Mouse (Mus musculus) left cerebral cortex, adult 2 months (tissue): ENCODE data around the gene Rbm19. TPM values are rescaled to one million over a fixed set of nuclear protein-coding genes. Genes with fewer than 3 reads are reported as not detected.
"Not testable (repeated sequence)": the region's sequence is repeated elsewhere in the genome, so short reads cannot be mapped to it uniquely, and the experiment has no call there.

Source experiments
- DNase-seq, 2 experiments: peaks; one replicate each; pipeline ENCODE4 v3.0.0; 2021 to 2022; ENCODE audit warnings: low spot score in 2 of 2, mixed read lengths in 1 of 2; ENCODE audit errors: extremely low spot score in 1 of 2
- H3K27ac ChIP-seq: fragments of 200-600 bp; 2 replicates; pipeline ENCODE4 v1.8.1; 2022
- H3K4me3 ChIP-seq: fragments of 200-600 bp; 2 replicates; pipeline ENCODE4 v1.8.1; 2022
- CTCF ChIP-seq: fragments of 200-600 bp; IDR thresholded peaks from 2 replicates; pipeline ENCODE4 v1.8.1; 2022; ENCODE audit warnings: antibody characterized with exemption, mild to moderate bottlenecking, moderate library complexity
- intact Hi-C: fragments of 180-260 bp; cut with DNase I; formaldehyde crosslinking; loops from one replicate; pipeline ENCODE4 v1.15.1; 2025
- total RNA-seq, 2 experiments: library from RNA; stranded (reverse); gene quantifications; 2 replicates each; pipeline ENCODE4 v1.2.3; 2021

Gene Rbm19
- total RNA-seq, 2 experiments from 2014 or later: 19.7 to 21.9 TPM

GRCm38 (mm10) chr5:120106424-120107073, 9.7 kb upstream of the Rbm19 start:
- TF ChIP-seq CTCF: peak; percentile 66
- Histone ChIP-seq H3K27ac (no peak overlapping the region), H3K4me3 (no peak overlapping the region)
- DNase-seq: peak in 1 of 2 experiments; percentile 30
- intact Hi-C loops: no loop called here

DNA sequence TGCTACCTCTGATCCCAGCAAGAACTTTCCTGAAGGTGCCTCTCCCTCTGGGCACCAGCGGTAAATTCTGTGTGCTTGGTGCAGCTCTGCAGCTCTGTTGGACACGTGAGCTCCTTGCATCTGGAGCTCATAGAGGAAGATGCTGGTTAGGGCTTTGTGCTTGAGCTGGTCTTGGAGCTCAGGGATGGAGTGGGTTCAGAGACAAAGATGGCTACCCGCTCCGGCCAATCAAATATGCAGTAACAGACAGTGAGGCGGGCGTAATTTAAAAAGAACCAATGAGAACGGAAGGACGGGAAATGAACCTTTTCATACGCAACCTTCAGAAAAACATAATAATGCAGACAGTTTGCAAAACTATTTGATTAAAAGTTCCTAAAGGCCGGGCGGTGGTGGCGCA, 1.9 kb upstream of the Rbm19 start:
- no peak for DNase-seq
- no peak overlapping the region for H3K27ac ChIP-seq
- TF ChIP-seq CTCF: no peak
- no peak overlapping the region for H3K4me3 ChIP-seq
- intact Hi-C loops: no loop called here

GRCm38 (mm10) chr5:120117161-120117560, 896 bp downstream of the Rbm19 start:
- peak overlapping the region; percentile 89 for H3K4me3 ChIP-seq
- DNase-seq, intact Hi-C loops, H3K27ac ChIP-seq: not testable (repeated sequence)
- peak; percentile 16 for TF ChIP-seq CTCF

DNA sequence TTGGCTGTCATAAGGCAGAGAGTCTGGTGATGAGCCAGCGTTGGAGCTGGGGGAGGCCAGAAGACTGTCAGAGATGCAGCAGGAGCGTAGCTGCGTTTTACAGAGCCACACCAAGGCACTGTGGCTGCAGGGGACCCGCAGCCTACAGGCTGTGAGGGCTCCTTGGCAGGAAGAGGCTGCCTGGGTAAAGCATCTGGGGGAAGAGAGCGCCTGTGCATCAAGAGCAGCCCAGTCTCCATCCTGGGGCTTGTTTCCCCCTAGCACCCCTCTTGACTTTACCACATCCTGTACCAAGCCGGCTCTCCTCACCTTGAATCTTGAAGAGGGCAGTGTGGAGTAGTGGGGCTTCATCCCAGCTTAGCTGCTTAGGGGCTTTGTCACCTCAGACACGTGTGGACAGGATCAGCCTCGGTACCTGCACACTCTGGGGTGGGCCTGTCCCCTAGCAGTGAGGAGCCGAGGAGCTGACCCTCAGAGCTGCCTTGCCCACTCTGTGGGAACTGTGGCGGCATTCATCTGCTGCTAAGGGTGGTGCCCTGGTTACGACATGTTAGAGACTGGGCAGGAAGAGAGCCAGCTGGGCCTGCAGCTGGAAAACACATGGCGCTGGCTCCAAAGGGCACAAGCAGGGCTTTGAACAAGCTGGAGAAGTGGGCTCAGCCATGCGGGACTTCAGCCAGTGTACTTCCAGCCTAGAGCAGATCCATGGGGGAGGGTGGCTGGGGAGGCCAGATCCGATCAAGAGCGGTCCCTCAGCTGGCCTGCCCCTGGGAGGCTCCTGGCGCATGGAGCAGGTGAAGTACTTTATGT, 8.8 kb downstream of the Rbm19 start:
- no peak overlapping the region for H3K27ac ChIP-seq
- TF ChIP-seq CTCF: no peak
- DNase-seq: no peak
- intact Hi-C loops: no loop called here
- no peak overlapping the region for H3K4me3 ChIP-seq

DNA sequence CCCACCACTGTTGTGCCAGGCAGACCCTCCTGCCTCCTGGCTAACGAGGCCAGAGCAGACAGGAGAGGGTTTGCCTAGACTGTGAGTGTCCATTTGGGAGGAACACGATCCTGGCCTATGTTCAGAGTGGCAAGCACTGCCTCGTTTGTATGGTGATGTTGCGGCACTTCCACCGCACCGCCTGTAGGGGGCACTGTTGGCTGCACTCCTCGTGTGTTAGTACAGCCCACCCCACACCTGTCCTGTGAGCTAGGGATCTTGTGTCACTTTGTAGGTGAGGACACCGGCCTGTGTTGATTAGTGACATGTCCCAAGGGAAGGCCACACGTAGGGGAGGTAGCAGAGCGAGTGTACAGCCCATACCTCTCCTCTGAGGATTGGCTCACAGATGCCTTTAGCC, 11.4 kb downstream of the Rbm19 start:
- H3K4me3 ChIP-seq: no peak overlapping the region
- peak; percentile 57 for TF ChIP-seq CTCF
- intact Hi-C loops: no loop called here
- H3K27ac ChIP-seq: no peak overlapping the region
- DNase-seq: no peak

DNA sequence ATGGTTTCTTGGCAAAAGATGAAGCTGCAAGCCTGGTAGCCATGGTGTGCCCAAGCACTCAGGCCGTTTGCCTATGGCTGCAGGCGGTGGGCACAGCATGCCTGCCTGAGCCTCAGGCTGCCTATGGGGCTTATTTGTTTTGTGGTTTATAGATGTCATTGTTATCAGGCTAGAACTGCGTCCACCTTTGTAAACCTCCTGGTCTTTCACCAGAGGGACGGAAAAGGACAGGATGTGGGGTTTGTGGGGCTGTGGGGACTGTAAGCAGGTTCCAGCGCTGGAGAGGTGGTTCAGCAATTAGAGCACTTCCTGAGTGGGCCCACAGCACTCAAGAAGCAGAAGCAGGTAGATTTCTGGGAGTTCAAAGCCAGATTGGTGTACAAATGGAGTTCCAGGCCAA, 12.2 kb downstream of the Rbm19 start:
- Histone ChIP-seq H3K4me3 (no peak overlapping the region), H3K27ac (no peak overlapping the region)
- intact Hi-C loops: no loop called here
- TF ChIP-seq CTCF: no peak
- no peak for DNase-seq

GRCm38 (mm10) chr5:120129070-120129469, 12.8 kb downstream of the Rbm19 start:
- TF ChIP-seq CTCF: no peak
- H3K4me3 ChIP-seq: no peak overlapping the region
- DNase-seq: no peak
- H3K27ac ChIP-seq: no peak overlapping the region
- intact Hi-C loops: no loop called here

GRCm38 (mm10) chr5:120129761-120130160, 13.5 kb downstream of the Rbm19 start:
- no peak; the same call in 1 of the 2 replicates for TF ChIP-seq CTCF
- DNase-seq: no peak
- intact Hi-C loops: loop anchor here (5.0 to 10.0 kb wide), 2 partner anchors 328 to 475 kb away; no protein-coding TSS in a partner anchor
- no peak overlapping the region for H3K4me3 ChIP-seq
- H3K27ac ChIP-seq: no peak overlapping the region

GRCm38 (mm10) chr5:120130163-120130562, 13.9 kb downstream of the Rbm19 start:
- intact Hi-C loops: loop anchor here (5.0 to 10.0 kb wide), 2 partner anchors 327 to 475 kb away; no protein-coding TSS in a partner anchor
- Histone ChIP-seq H3K4me3 (no peak overlapping the region), H3K27ac (no peak overlapping the region)
- no peak for DNase-seq
- no peak for TF ChIP-seq CTCF

DNA sequence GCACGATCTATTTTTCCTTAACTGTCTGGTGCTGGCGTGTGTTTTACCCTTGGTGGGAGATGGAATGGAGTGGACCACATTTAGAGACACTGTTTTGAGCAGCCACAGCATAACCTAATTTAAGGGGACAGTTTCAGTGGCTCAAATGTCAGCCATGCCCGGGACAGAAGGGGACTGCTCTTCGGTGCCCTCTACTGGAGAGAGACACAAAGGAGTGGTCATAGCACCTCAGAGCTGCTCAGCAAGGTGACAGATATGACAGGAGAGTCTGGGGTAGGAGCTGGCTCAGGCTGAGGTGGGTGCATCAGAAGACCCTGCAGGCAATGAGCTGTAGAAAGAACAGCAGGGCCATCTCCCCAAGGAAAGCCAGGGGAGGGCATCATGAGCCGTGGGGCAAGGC, 15.3 kb downstream of the Rbm19 start:
- no peak overlapping the region for H3K4me3 ChIP-seq
- H3K27ac ChIP-seq: no peak overlapping the region
- DNase-seq: no peak
- peak; percentile 63 for TF ChIP-seq CTCF
- intact Hi-C loops: loop anchor here (5.0 to 10.0 kb wide), 2 partner anchors 326 to 473 kb away; no protein-coding TSS in a partner anchor

GRCm38 (mm10) chr5:120134000-120134399, 17.7 kb downstream of the Rbm19 start:
- H3K4me3 ChIP-seq: no peak overlapping the region
- peak; percentile 29 to 56 for DNase-seq
- intact Hi-C loops: loop anchor here (5.0 to 10.0 kb wide), 2 partner anchors 323 to 471 kb away; no protein-coding TSS in a partner anchor
- TF ChIP-seq CTCF: peak; percentile 91
- no peak overlapping the region for H3K27ac ChIP-seq

DNA sequence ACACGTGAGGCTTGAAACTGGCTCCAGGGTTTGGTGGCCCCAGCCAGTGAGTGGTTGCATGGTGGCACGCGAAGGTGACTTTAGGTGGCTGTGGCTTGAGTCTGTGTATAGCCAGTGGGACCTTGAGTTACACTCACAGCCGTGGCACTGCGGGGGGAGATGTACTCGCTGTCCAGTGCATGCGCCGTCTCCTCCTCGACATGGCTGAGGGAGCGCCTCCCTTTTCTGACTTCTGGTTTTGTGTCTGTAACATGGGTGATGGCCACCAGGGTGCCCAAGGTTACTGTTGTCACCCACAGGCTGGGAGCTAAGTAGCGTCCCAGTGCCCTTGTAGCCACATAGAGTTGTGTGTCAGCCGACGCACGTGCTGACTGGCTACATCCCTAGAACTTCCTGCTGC, 19.1 kb downstream of the Rbm19 start:
- H3K4me3 ChIP-seq: no peak overlapping the region
- no peak for DNase-seq
- H3K27ac ChIP-seq: no peak overlapping the region
- intact Hi-C loops: loop anchor here (10.0 kb wide), 1 partner anchor 469 kb away; no protein-coding TSS in a partner anchor
- TF ChIP-seq CTCF: no peak
